Mouse (Mus musculus) cerebellum, adult 18-20 months (tissue): ENCODE data around the gene Zfhx3.

Source experiments
- DNase-seq, 2 experiments: peaks; one replicate each; pipeline ENCODE4 v3.0.0; 2021

The Zfhx3 gene

DNA sequence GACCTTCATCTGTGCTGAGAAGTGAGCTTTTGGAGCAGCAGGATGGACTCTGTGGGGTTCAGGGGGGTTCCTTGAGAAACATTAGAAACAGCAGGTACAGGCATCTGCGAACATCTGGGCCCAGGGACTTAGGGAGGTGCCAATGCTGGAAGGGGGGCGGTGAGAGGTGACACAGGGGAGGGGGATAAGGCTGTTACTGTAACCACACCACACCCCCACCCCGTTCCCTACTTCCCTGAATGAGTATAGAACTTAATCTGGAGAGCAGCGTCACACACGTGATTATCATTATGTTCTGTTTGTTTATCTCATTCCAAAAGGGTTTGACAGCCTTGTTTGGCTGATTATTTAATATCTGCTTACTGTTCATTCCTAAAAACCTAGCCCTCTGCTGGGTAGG lies 933.3 kb downstream of the Zfhx3 start:
- no peak for DNase-seq

DNA sequence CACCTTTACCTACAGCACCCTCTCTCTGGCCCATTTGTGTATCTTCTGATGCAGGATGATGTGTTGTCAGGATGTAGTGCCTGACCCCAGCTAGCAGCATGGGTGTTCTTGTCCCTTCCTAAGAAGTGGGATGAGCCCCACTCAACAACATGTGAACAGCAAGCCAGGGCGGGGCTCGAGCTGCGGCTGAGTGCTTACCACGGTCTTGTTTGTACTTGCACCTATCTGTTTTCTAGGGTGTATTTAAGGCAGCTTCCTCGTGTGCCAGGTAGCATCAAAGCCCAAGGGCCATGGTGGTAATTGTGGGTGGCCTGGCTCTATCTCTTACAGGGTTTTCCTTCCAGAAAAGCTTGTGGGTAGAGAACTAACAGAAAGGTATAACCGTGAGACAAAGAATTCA lies 937.7 kb downstream of the Zfhx3 start:
- DNase-seq: no peak

DNA sequence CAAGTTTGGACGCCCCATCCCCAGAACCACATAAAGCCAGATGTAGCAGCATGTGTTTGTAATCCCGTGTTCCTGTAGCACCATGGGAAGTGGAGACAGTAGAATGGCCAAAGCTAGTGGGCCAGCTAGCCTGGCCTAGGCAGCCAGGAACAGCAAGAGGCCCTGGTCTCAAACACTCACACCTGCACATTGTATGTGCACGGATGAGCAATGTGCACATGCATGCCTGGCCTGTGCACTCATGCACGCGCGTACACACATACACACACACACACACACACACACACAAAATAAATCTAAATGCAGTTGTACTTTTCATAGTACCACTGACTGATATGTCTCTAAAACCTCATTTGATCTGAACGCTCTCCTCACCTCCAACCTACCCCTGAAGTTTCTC lies 938.9 kb downstream of the Zfhx3 start:
- DNase-seq: no peak

DNA sequence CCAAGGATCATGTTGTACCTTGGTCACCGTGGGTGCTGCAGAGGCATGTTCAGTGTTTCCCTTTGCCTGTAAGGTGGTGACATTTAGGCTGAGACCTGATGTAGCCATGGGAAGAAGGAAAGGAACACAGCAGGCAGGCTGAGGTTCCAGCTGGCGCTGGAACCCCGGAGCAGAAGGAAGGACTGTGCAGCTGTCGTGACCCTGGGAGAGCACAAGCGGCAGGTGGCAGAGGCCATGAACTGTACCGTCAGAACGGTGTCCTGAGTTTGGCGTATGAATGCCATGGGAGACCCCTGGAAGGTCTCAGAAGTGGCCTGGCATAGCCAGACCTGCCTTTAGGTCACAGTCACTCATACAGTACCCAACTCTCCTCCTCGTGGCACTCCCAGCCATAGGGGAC lies 939.6 kb downstream of the Zfhx3 start:
- no peak for DNase-seq

DNA sequence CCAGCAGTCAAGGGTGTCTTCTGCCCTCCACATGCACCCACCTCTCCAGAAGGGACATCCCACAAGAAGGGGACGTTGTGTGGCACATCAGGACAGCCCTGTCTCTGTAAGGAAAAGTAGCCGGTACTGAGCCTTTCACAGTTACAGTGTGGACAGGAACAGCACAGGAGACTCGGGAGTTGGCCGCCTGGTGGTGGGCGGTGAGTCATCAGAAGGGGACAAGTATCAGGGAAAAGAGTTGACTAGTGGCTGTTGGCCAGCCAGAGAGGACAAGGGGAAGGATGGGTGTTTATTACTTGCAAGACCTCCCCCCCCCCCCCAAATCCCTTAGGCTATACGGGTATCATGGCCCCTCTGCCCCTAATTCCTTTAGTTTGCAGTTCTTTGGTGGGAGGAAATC lies 940.9 kb downstream of the Zfhx3 start:
- no peak for DNase-seq

DNA sequence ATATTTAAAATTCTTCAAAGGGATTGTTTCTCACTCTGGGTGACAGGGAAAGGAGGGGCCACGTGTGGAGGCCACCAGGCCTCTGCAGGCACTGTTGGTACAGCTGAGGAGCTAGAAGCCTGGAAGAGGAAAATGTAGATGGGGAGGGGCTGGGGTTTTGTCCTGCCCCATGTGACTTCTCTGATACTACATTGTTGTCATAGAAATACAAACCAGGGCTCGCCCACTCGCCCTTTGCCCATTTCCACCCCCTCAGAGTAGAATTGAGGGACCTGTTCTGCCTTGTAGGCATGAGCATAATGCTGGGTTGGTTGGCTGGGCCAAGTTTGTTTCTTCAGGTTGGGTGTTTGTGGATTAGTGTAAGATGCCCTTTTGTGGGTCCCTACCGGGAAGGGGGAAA lies 942.5 kb downstream of the Zfhx3 start:
- no peak for DNase-seq

DNA sequence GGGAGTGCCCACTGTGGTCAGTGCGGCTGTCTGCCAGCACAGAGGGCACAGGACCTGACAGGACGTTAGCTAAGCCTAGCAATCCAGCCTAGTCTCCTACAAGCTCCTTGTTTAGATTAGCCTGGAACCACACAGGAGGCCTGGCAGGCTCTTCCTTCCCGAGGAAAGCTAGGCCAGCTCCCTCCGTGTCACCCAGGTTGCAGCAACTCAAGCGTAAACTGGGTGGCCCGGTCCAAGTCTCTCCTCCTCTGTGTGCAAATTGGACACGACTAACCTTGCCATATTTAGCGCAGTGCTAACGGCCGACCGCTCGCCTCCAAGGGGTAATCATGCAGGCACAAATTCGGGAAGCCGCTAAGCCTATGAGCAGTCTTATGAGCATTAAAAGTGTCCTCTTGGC lies 943.0 kb downstream of the Zfhx3 start:
- DNase-seq: peak; percentile 75 to 84

DNA sequence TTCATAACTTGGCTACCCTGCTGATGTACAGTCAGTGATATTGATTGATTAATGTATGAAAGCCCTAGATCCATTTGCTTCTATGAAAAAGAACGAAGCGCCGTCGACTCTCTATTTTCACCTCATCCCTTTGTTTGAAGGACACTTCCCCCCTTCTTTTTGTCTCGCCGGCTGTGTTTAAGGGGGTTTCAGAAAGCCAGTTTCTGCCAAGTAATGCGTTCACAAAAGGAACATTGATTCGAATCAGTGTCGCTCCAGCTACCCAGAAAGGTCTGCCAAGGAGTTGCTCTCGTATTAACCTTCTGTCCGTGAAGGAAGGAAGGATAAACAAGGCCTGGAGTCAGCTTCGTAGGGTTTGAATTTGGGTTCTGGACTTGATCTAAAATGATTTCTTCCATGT lies 943.4 kb downstream of the Zfhx3 start:
- DNase-seq: no peak

DNA sequence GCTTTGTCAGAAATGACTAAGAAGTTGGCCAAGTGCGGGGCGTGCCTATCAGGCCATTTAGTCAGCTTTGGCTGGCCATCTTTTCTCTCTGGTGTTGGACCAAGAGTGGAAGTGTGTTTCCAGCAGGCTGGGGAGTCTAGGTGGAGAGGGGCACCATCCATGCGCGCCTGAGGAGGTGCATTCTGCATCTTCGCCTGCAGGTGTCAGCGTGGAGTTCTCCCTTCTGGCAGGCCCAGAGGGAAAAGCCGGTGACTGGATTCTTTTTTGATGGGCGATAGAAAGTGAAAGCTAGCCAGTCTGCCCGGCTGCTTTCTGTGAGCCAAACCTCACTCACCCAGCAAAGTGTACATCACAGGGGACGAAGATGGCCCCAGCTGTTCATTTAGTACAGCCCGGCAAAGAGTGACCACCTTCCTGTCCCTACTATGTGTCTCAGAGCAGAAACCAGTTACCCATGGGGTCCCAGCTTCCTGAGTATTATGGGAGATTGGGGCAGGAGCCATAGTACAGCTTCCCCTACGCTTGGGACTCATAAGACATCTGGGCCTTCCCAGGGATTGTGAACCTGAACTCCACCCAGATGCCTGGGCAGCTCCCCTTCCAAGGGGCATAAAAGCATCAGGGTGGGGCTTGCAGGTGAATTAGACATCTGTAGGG lies 944.3 kb downstream of the Zfhx3 start:
- DNase-seq: peak; percentile 75 to 80

DNA sequence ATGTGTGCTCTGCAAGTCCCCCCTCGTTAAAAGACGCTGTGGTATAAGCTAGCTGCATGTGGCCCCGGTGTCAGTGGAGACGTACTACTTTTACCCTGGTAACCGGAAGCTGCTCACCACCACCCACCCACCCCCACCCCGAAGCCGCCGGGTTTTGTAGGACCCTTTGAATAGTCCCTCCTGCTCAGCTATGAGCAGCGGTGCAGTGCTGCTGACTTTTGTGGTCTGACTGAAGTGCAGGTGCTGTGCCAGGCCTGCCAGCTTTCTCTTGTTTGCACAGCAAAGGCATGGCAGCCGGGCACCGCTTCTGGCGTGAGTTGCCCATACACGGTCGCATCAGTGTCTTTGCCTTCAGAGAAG lies 944.8 kb downstream of the Zfhx3 start:
- DNase-seq: no peak

DNA sequence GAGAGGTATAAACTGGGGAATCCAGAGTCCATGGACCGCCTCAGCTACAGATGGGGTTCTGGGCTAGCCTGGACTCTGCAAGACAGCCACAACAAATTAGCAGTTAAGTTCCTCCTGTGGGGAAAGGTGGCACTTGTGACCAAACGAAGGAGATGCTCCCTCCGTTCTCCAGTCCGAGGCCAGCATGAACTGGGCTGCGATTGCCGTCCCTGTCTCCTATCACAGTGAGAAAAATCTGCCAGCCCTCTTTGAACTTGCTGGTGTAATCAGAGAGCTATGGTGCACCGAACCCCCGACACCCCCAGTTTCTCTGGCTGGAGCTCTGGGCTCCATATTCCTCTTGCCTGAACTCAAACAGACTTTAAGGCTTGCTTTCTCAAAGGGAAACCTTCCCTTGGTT lies 945.4 kb downstream of the Zfhx3 start:
- no peak for DNase-seq

DNA sequence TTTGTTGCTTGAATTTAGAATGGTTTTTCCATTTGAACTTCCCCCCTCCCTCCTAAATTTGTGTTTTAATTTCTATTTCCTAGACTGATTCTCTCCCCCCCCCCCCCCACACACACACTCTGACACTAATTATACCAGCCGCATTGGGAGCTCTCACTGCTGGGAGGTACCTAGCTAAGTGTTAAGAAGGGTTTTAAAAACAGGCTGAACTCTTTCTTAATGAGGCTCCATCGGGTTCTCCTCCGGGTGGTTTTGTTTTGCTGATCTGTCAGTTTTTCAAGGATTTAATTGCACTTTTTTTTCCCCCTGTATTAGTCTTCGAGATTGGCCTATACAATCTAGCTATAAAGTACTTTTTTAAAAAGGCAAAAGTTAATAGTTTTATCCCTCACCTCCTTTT lies 946.5 kb downstream of the Zfhx3 start:
- DNase-seq: no peak

DNA sequence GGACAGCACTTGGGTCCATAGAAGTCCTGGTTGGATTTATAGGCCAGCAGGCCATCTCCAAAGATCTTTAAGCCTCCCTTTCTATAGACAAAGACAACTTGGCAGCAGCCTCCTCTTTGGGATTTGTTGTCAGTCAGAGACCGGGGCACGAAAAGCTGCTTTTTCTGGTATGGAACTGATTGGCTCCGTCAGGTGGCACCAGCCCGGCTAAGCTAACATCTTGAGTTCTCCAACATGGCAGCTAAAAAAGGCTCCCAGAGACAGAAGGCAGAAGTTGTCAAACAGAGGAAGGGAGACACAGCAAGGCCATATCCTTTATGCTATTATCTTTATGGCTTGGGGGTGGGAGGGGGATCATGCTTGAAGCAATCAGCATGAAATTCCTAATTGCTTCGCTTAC lies 947.0 kb downstream of the Zfhx3 start:
- DNase-seq: no peak

DNA sequence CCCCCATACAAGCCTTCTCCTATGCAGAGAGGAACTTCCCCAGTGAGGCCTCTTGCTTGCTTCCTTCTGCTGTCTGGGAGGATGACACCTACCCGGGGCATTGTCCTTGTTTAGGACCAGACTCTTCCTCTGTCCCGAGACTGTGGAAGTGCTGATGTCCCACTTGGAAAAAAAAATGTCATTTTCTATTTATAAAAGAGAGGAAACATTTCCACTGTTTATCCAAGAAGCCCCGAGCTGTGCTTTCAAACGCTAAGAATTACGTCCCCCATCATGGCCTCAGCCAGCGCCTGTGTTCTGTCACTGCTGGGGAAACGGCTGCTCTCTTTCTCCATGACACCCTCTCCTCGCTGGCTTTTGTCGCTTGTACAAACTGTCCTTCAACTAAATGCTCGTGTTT lies 951.8 kb downstream of the Zfhx3 start:
- DNase-seq: no peak

DNA sequence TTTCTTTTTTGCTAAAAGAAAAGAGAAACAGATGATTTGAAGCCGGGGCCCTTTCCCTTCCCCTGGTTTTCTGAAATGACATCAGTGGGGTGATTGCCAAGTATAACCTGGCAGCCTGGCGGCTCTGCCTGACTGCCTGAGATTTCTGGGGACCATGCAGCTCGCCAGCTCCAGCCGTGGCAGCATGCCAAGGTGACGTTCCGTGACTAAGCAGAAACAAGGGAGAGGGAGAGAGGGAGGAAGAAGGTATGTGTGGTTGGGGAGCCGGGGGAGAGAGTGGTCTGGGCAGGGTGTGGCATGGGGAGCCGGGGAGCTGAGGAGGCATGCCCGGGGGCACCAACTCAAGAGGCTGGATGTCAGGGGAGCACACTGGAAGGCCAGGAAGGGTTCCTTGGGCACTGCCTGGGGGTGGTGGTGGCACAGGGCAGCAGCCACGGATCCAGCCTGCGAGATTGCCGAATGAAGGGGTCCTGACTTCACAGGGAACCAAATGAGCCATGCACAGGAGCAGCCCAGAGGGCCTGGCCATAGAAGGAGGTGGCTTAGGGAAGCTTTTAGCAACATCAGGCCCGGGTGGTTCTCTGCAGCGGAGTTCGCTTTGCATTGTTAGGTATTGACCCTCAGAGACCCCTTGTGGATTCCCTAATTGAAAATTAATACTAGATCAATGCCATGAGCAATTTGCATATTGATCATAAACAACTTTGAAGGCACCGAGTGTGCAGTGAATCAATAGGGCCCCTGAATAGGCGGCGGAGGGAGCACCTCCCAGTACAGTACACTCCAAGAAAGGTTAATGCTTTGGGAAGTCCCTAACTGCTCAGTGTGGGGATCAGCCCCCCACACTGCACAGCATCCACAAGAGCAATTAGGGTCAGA lies 954.3 kb downstream of the Zfhx3 start:
- DNase-seq: peak; percentile 64 to 69

DNA sequence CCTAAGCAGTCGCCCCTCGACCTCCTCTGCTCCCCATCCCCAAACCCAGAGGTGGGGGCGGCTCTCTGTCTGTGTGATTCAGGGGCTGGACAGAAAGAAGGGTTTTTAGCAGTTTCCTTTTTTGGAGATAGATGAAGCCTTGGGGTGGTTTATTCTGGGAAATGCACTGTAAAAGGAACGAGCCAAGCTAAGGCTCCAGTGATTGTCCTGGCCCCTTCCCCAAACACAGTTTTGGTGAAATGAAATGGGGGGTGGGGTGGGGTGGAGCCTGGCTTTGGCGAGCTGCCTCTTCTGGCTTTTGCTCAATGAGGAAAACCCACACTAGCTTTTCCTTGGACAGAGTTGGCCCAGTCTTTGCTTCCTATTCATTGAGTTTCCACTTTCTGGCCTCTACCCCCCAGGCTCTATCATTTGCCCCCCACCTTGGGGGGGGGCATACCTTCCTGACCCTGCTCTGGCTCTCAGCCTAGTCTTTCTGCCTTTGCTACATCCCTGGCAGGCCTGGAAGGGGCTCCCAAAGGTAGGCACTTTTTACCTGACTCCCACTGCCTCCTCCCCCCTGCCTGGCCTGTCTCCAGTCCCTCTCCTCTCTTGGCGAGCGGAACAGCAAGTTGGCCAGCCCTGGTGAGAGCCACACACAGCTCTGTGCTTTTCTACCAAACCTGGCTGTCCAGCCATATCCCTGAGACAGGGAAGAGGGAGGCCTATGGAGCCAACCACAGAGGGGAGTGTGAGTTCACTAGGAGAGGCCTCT lies 955.1 kb downstream of the Zfhx3 start:
- no peak for DNase-seq

DNA sequence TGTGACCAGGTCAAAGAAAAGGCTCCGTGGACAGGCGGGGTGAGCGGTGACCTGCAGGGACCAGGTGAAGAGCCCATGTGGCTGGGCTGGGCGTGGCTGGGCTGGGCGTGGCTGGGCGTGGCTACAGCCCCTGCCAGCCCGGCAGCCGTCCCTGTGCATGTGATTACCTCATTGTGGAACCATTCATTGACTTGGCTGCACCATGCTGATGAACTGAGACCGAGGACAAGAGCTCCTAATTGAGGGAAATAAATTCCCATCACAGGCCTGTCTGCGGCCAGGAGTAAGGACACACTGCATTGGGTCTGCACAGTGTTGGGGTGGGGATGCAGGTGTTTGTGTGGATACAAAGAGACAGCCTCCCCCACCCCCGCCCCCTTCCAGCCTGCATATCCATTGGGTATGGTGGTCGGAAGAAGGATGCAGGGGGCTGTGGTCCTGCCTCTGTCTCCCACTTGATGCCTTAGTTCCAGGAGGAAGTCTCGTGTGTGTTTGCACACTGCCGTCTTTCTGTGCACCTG lies 956.9 kb downstream of the Zfhx3 start:
- no peak for DNase-seq

DNA sequence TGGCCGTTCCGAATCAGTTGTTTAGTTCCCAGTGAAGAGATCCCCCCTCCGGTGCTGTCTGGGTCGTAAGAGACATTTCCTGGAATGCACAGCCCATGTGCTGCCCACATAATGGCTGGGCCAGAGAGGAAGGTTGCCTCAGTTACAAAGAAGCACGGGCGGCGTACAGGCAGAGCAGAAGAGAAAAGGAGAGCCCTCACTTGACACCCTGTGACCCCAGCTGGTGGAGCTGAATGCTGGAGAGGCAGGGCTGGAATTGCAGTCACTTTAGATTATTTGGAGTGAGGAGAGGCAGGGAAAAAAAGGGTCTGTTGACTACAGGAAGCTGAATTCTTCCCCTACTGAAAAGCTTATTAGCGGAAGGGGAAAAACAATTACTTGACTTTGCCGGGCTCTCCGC lies 958.1 kb downstream of the Zfhx3 start:
- DNase-seq: no peak

DNA sequence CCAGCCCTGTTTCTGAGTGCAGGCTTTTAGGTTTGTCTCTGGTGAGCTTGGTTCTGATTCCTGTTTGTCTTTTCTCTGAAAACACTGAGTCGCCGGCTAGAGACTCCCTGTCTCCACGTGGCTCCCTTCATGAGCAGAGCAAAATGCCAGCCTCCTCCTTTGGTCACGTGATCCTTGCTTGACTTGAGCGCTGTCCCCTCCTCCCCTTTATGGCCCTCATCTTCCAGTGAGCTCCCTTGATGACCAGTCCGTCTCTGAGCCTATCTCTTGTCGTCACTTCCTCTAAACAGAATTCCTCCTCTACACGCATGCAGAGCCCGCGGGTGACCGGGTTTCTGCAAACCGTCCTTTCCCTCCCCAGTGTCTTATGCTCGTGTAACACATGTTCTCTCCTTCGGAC lies 958.8 kb downstream of the Zfhx3 start:
- no peak for DNase-seq

DNA sequence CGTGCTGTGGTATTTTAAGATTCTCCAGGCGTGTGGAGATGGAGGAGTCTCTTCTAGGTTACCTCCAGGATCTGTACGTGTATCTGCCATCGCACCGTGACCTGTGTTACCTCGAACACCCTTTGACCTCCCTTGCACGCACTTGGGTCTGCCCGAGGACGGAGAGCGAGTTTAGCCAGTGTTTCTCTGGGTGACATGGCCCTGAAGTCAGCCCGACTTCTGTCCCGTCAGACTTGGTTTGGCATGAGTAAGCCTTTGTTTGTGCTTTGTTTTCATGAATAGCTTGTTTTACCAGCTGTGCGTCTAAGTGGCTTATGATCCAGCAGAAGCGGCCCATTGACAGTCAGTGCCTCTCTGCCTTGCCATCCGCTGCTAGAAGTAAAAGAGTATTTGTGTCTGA lies 961.1 kb downstream of the Zfhx3 start:
- no peak for DNase-seq

DNA sequence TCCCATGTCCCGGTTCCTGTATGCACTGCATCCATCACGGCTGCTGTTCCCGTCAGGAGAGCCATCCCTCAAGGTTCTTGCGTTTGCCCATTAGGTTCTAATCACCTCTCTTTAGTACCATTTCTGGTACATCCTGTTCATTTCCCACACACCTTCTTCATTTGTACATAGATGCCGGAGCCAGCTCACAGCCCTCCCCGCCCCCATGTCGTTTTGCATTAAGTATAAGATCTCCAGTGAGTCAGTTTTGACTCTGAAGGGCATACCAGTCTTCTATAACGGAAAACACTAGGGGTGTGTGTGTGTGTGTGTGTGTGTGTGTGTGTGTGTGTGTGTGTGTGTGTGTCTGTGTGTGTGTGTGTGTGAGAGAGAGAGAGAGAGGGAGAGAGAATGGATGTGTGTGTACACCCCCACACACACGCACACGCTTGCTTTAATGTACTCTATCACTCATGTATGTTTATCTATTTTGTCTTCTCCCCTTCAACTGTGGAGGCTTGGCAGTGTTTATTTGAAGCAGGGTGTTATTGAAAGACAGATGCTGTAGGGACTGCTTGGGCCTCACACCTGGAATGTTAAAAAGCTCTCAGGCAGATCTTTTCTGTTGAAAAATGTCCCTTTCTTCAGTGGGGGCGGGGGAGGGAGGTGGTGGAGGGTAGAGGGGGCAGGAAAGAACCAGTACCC lies 962.0 kb downstream of the Zfhx3 start:
- no peak for DNase-seq

DNA sequence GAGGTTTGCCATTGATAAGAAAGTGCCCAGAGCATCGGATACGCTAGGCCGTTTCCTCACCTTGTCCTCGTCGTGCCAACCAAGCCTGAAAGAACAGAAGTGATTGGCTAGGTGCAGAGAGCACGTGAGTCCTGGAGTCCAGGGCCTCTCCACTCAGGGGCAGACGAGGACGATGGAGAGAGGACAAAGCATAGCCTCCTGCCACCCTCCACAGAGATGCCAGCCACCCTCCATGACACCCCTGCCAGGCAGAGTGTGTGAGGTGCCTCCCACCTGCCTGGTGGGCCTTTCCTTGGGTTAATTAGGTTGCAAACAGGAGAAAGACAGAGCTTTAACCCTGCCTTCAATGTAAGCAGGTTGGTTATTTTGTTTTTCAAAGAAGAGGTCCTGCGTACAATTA lies 965.6 kb downstream of the Zfhx3 start:
- DNase-seq: no peak

DNA sequence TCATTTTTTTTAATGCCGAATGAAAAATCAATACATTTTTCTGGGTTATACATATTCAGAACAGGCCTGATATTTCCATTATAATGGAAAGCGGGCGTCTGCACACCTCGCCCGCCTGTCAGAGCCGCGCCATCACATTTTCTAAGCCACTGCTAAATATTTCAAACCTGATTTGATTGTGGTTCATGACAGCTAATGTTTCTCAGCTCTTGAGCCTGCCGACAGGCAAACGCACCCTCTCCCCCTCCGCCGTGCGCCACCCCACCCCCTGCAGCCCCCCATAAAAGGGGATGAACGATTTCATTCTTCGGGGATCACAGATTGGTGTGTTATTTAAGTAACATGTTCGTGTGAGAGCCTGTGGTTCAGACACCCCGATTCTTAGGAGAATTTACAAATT lies 966.1 kb downstream of the Zfhx3 start:
- DNase-seq: no peak
